Mouse (Mus musculus): Measurements from ENCODE around the gene Slc7a11.

- TF ChIP-seq CTCF (IDR thresholded peaks at IDR 0.05), result no peak
- no peak for TF ChIP-seq EP300 (IDR thresholded peaks at IDR 0.05)
These were observed 441.8 kb downstream of the Slc7a11 start for GRCm38 (mm10) chr3:50001635-50002034.
